32 mouse cellular contexts compared by ENCODE assay signal in the genomic region with DNA sequence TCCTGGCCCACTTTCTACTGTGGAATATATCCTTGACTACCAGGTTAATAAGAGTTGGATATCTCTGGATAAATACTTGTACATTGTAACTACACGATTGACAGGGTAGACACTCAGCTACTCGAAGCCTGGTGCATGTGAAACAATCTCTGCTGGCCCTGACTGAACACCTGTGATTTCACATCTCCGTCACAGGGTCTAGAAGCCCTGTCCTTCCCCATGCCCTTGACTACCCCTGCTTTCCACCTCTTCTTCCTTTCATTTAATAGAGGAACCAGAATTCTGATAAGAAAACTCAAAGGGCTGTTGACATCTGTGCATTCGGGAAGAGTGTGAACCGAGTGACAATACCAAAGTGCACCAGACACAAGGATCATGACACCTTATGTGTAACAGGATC.
"Had no signal": no experiment of that assay in that cellular context is flagged by ENCODE, and none has a peak within 500 bp of the region (broad histone marks: within the 10 kb centered on the region; RNA-seq: fewer than 3 reads in every experiment).

No protein-coding gene starts in this region.

- H3K9me3 ChIP-seq: limb, embryonic 10.5 days; limb, embryonic 12.5 days; limb, embryonic 13.5 days; limb, embryonic 15.5 days; liver, embryonic 12.5 days; liver, embryonic 13.5 days; liver, embryonic 15.5 days; lung, embryonic 15.5 days; megakaryocyte, embryonic 14.5 days; midbrain, embryonic 10.5 days; midbrain, embryonic 12.5 days; midbrain, embryonic 13.5 days; midbrain, embryonic 15.5 days; neural tube, embryonic 12.5 days had no signal

- H3K4me3 ChIP-seq: limb, embryonic 10.5 days; limb, embryonic 12.5 days; limb, embryonic 13.5 days; limb, embryonic 15.5 days; liver, embryonic 12.5 days; liver, embryonic 13.5 days; liver, embryonic 15.5 days; lung, embryonic 15.5 days; megakaryocyte, embryonic 14.5 days; midbrain, embryonic 10.5 days; midbrain, embryonic 12.5 days; midbrain, embryonic 13.5 days; midbrain, embryonic 15.5 days; myocyte; neural tube, embryonic 12.5 days had no signal

- H3K36me3 ChIP-seq: limb, embryonic 10.5 days; limb, embryonic 12.5 days; limb, embryonic 13.5 days; limb, embryonic 15.5 days; liver, embryonic 12.5 days; liver, embryonic 13.5 days; liver, embryonic 15.5 days; lung, embryonic 15.5 days; midbrain, embryonic 10.5 days; midbrain, embryonic 12.5 days; midbrain, embryonic 13.5 days; midbrain, embryonic 15.5 days; neural tube, embryonic 12.5 days had no signal

- H3K4me1 ChIP-seq: limb, embryonic 10.5 days; liver, embryonic 12.5 days; liver, embryonic 13.5 days; liver, embryonic 15.5 days; megakaryocyte, embryonic 14.5 days; midbrain, embryonic 10.5 days; midbrain, embryonic 12.5 days; neural tube, embryonic 12.5 days had no signal

- DNase-seq: left cerebral cortex, postnatal 4 days; liver; liver, embryonic 13.5 days; liver, postnatal 0 days; lung, adult 18-20 months; lung, adult 2 months; lung, embryonic 14.5 days; lung, postnatal 10 days; lung, postnatal 14 days; lung, postnatal 36 days; lung, postnatal 4 days; midbrain, embryonic 14.5 days had no signal

- H3K27ac ChIP-seq: limb, embryonic 10.5 days; limb, embryonic 12.5 days; limb, embryonic 13.5 days; limb, embryonic 15.5 days; liver, embryonic 12.5 days; liver, embryonic 13.5 days; liver, embryonic 14.5 days; liver, embryonic 15.5 days; lung, embryonic 15.5 days; macrophage; midbrain, embryonic 10.5 days; midbrain, embryonic 12.5 days; midbrain, embryonic 13.5 days; midbrain, embryonic 15.5 days; neural tube, embryonic 12.5 days had no signal

- ATAC-seq: liver, embryonic 12.5 days; liver, postnatal 0 days; lung, postnatal 0 days; midbrain, embryonic 13.5 days; midbrain, embryonic 15.5 days; midbrain, embryonic 16.5 days had no signal

- H3K27me3 ChIP-seq: liver, embryonic 12.5 days; liver, embryonic 13.5 days; liver, embryonic 15.5 days; lung, embryonic 15.5 days; megakaryocyte, embryonic 14.5 days; midbrain, embryonic 12.5 days; midbrain, embryonic 13.5 days; midbrain, embryonic 15.5 days; neural tube, embryonic 12.5 days had no signal

- H3K4me2 ChIP-seq: limb, embryonic 12.5 days; limb, embryonic 13.5 days; limb, embryonic 15.5 days; liver, embryonic 11.5 days; liver, embryonic 12.5 days; liver, embryonic 13.5 days; liver, embryonic 15.5 days; lung, embryonic 14.5 days; lung, embryonic 15.5 days; midbrain, embryonic 11.5 days; midbrain, embryonic 12.5 days; midbrain, embryonic 13.5 days; midbrain, embryonic 15.5 days; neural tube, embryonic 12.5 days had no signal

- H3K9ac ChIP-seq: limb, embryonic 12.5 days; limb, embryonic 13.5 days; limb, embryonic 15.5 days; liver, embryonic 12.5 days; liver, embryonic 13.5 days; liver, embryonic 14.5 days; liver, embryonic 15.5 days; liver, postnatal 0 days; lung, embryonic 14.5 days; lung, embryonic 15.5 days; midbrain, embryonic 12.5 days; midbrain, embryonic 13.5 days; midbrain, embryonic 15.5 days; neural tube, embryonic 12.5 days had no signal
